Mouse (Mus musculus): ENCODE data around the gene Cbx4.

DNA sequence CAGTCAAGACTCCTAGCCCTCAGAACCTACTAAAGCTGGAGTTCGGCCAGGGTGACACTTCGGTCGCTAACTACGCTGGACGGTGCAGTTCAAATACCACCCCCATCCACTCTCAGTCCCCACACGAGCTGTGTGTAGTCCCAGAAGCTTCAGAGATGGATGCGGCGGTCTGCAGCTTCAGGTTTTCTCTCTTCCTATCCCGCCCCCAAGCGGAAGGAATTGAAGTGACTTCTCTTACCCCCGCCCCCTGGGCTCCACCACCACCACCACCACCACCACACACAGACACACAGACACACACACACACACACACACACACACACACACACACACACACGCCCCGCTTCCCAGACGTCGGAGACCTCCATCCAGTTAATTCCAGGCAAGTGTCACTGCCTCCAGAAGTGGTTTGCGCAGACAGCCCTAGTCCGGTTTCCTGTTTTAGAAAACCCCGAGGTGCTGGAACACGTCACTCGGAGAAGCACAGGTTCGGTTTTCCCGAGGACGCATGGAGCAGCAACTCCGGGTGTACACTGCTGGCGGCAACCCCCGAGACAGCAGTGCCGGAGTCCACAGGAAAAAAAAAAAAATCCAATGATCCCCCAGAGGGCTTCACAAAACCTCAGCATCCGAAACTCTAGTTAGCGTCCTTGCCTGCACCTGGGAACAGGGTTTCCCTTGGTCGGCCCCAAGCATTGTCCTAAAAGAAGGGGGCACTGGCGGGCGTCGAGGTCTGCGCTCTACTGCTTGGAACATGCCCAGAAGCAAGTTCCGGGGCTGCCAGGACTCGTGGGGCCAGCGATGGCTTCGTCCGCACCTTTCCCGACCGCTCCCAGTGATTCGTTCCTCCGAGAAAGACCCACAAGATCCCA is 38.5 kb downstream of the Cbx4 start:
- TF ChIP-seq GATA1 (IDR thresholded peaks at IDR 0.05; ENCODE audit: borderline replicate concordance, low read length) (no peak), FLI1 (IDR thresholded peaks at IDR 0.05; ENCODE audit: low read length) (no peak)

Measured in megakaryocyte, embryonic 14.5 days (primary cell).